Mouse (Mus musculus) adrenal gland, postnatal 10 days (tissue): Measurements from ENCODE around the gene Mnd1. TPM values are rescaled to one million over a fixed set of nuclear protein-coding genes. Genes with fewer than 3 reads are reported as not detected.
A peak's percentile ranks its signal among the peaks of the same experiment; 100 is the strongest.

Experiments
- DNase-seq: peaks from one replicate; pipeline ENCODE4 v3.0.0; 2021; ENCODE audit warnings: mixed read lengths
- long read RNA-seq, 2 experiments: library from polyadenylated mRNA; stranded (forward); transcript quantifications; one replicate each; pipeline ENCODE4 v2.0.0; 2021
- total RNA-seq, 2 experiments: library from RNA; stranded (reverse); gene quantifications; 2 replicates each; pipeline ENCODE4 v1.2.3; 2021

The Mnd1 gene
- 10 to 100 TPM; 25.2 to 26.5 TPM for total RNA-seq
- long read RNA-seq, experiment 1, transcript Mnd1-201 (8 exons, 875 nt), result major isoform, 14 of 34 reads
- long read RNA-seq, experiment 1, partial matches to known transcripts, result 4 of 34 reads
- long read RNA-seq, experiment 1, other reads (novel, unspliced or antisense), result 16 of 34 reads
- long read RNA-seq, experiment 2, transcript Mnd1-201 (8 exons, 875 nt), result major isoform, 5 of 18 reads
- long read RNA-seq, experiment 2, partial matches to known transcripts, result 4 of 18 reads
- long read RNA-seq, experiment 2, other reads (novel, unspliced or antisense), result 9 of 18 reads

DNA sequence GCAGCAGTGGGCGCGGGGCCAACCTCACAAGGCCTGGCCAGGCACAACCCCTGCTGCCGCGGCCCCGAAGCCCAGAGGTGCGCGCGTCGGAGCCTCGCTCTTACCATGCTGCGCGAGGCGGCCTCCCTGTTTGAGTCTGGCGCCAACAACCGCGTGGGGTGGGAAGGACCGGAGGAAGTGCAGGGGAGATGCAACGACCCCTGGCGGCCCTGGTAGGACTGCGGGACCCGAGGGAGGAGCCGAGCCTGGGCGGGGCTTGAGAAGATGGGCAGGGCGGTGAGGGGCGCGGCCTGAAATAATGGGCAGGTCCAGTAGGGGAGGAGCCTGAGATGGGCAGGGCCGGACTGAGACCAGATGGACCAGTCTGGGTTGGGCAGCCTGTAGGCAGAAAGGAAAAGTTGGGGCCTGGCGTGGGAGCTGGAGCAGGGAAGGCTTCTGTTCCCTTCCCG lies at the start of gene Mnd1:
Mnd1 (minus strand) TSS at position 229 of the 449 bp plus-strand sequence.
- peak; percentile 100 for DNase-seq

DNA sequence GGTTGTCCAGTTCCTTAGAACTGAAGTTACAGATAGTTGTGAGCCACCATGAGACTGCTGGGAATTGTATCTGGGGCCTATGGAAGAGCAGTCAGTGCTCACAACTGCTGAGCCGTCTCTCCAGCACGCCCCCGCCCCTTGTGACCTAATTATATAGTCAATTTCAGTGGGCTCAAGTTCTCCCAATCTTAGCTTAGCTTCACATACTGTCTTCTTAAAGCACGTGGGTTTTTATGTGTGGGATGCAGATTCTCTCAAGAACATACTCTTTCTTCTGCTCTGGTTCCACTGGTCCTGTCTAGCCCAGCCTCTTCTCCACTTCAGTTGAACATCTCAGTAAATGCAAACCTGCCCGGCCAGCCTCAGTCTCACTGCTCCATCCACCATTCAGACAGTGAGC lies 49.1 kb upstream of the Mnd1 start:
- no peak for DNase-seq

DNA sequence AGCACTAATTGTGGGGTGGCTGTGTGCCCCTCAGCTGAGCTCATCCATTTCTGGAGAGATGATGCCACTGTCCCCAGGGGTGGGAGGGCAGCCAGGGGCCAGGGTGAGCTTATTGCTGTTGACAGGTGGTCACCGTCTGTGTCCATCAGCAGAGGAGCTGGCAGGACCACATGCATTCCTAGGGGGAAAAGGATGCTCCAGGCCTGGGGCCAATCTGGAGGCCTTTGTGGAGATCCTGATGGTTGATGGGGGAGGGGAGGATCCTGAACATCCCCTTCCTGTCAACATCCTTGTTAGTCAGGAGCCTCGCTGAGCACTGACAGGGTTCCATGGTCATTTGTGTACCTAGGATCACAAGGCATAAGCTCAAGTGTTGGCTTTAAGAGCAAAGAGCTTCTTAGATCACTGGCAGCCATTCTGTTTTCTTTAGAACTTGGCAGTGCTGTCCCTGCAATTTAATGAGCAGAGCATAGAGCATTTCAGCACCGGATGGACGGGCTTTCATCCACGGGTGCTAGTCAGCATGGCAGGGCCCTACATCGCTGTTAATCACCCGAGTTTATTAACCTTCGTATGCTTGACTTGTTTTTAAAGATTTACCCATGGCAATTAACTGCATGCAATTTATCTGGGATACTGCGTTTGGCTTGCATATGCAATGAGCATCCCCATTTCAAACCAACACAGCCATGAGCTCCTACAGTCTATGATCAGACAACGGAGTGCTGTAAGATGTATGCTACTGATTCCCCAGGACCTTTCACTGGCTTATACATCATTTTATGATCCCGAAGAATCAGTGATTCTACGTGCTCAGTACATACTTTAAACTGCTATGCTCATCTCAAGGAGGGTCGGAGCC lies 45.2 kb upstream of the Mnd1 start:
- DNase-seq, result no peak

DNA sequence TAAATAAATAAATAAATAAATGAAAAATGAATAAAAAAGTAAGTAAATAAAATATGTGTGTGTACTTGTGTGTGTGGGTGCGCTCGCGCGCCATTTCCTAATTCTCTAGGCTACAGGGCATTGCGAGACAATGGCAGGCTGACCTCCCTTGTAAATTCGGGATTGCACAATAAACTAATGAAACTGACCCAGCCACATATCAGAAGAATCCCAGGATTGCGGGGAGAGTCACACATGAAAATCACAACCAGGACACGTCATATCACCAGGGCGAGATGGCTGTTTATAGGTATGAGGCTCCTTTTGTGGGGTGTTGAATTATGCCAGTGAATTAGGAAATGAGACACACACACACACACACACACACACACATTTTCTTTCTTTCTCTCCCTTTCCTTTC lies 43.9 kb upstream of the Mnd1 start:
- no peak for DNase-seq

DNA sequence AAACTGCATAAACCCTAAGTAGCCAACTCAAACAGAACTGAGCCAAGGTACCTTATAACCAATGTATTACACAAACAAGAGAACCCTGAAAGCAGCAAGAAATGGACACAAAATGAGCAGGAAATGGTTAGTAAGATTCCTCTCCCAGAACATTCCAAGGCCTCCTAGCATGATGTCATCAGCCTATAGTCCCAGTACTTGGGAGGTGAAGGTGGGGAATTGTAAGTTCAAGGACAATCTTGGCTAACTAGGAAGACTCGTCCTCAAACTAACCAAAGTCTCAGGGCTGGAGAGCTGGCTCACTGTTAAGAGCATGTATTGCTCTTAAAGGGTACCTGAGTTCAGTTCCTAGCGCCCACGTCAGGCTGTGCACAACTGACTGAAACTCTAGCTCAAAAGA lies 42.6 kb upstream of the Mnd1 start:
- no peak for DNase-seq

DNA sequence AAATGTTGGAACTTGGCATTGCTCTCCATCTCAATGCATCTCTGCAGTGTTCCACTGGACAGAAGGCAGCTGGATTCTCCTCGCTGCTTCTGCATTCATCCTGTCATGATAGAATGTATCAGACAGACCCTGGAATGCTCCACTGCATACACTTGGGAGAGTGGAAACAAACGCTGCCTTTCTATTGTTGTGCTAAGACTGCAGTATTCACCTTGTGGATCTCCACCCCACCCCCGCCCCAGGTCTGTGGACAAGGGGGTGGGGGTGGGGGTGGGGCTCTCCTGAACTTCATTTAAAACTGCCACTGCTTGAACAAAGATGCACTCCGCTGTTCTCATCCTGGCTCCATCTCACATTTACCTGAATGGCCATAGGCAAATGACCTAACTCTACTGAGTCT lies 38.3 kb upstream of the Mnd1 start:
- DNase-seq, result no peak

DNA sequence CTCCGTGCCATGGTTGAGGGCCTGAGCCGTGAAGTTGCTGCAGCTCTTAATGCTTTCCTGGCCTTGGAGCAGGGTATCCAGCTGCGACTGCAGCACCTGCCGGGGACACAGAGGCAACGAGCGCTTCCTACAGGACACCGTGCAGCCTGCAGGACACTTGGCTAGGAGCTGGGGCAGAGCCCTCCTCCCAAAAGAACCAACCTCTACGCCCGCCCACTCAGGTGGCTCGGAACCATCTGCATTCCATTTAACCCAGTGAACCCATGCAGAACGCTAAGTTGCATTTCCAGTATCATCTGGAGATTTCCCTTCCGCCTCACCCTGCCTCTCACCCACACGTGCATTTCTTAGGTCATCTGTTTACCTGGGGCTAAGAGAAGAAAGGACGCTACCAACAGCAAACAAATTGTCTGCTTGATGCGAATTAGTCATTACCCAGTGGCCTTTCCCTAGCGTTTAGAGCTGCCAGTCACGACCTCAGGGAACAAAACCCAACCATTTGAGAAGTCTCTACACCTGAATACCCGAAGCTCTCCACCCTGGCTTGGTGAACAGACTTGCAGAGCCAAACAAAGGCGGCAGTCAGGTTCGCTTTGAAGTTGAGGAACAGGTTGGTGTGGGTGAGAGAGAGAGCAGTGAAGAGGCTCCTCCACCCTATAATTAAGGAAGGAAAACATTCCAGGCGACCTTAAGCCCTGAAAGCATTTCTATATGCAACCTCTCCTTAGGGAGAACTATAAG lies 35.7 kb upstream of the Mnd1 start:
- DNase-seq, result no peak

DNA sequence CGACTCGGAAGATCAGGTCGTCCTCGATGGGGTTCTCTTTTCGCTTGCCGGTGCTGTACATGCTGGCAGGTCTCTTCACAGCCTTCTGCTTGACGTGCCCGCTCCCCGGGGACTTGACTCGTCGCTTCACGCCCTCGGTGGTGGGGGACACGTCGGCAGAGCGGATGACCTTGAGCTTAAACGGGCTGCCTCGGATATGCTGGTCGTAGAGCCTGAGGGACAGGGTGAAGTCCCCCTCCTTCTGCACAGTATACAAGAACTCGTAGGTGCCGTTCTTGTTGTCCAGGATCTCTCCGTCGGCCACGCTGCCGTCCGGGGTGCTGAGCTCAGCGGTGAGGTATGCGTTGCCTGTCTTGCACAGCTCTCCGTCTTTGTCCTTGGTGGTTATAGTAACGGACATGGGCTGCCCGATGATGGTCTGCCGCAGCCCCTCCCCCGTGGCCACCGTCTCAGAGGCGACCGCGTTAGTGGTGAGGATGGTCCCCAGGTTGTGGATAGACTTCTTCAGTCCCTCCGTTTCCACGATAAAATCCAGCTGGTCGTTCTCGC lies 35.0 kb upstream of the Mnd1 start:
- peak; percentile 60 for DNase-seq

DNA sequence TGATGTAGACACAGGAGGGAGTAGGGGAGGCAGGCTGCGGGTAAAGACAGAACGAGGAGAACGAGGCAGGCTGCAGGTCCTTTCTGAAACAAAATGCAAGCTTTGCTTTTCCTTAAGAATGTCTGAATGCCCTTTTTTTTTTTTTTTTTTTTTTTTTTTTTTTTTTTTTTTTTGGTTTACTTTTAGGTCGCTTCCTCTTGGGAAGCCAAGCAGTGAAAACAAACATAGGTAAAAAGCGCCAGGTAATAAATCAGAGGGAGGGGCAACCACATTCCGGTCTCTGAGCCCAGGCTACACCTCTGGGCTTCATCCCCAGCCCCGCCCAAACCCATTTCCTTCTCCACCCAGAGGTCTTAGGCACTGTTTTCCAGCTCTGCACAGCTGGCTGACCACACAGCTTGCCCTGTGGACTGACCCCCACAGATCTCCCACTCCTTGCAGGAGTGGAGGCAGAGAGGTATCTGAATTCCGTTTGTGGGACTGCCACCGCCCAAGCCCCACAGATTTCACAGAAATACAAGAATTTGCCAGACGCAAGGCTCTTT lies 34.1 kb upstream of the Mnd1 start:
- no peak for DNase-seq

DNA sequence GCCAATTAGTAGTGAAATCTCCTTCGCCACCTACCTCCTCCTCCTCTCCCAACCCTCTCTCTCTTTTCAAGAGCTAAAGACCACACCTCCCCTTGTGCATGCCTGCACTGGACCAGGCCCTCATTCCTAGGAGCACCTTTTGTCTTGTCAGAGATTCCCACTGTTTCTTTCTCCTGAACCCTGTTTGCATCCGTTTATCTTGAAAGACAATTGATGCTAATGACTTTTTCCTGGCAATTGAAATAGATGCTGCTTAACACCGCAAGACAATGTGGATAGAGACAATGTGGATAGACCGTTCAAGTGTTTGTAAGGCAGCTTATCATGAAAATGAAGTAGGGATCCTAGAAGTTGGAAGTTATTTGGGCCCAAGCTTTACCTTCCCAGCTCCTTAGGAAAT lies 26.1 kb upstream of the Mnd1 start:
- DNase-seq, result no peak

DNA sequence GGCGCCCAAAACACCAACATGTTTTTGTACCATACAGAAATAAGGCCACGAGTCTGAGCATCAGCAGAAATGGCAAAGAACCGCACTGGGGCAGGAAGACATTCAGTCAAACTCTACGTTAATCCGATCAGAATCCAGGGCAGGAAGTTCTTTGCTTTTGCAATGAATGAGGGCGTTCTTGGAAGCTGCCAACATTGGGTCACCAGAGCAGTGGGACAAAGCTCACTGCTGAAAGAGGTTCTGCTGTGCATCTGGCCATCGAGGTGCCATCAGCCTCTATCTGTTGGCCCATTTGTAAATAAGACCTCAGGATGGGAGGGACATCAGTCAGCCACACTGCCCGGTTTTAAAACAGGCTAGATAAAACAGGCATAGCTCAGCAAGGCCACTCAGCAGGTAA lies 25.5 kb upstream of the Mnd1 start:
- DNase-seq, result peak; percentile 44

DNA sequence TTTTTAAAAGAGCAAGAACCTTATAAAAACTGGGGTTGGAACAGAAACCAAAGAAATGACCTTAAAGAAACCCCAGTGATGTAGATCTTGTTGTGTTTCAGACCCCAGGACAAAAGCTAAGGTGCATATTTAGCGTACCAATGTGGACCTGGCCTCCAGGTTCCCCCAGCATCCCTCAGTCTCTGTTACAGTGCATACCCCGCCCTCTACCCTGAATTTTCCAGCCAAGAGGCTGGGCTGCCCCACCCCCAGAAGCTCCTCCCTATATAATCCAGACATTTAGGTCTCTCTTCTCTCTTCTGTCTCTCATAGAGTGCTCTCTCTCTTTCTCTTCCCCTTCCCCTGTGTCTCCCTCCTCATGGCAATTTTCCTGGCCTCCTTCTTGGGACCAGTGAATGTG lies 24.7 kb upstream of the Mnd1 start:
- DNase-seq, result no peak

DNA sequence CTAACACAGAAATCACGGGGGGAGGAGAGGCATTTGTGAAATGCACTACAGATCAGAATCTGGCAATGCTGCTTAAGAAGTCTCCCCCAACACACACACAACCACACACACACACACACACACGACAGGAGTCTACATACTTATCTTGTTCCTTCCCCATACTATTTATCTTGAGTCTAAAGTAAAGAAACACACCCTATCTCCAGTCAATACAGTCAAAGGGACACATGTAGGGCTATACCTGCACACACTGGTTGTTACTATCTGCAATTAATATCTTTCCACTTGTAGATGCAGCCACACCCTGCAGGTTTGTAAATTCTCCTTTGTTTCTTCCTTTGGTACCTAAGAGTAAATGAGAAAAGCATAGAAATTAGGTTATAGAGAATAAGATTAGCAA lies 22.2 kb upstream of the Mnd1 start:
- DNase-seq, result no peak

DNA sequence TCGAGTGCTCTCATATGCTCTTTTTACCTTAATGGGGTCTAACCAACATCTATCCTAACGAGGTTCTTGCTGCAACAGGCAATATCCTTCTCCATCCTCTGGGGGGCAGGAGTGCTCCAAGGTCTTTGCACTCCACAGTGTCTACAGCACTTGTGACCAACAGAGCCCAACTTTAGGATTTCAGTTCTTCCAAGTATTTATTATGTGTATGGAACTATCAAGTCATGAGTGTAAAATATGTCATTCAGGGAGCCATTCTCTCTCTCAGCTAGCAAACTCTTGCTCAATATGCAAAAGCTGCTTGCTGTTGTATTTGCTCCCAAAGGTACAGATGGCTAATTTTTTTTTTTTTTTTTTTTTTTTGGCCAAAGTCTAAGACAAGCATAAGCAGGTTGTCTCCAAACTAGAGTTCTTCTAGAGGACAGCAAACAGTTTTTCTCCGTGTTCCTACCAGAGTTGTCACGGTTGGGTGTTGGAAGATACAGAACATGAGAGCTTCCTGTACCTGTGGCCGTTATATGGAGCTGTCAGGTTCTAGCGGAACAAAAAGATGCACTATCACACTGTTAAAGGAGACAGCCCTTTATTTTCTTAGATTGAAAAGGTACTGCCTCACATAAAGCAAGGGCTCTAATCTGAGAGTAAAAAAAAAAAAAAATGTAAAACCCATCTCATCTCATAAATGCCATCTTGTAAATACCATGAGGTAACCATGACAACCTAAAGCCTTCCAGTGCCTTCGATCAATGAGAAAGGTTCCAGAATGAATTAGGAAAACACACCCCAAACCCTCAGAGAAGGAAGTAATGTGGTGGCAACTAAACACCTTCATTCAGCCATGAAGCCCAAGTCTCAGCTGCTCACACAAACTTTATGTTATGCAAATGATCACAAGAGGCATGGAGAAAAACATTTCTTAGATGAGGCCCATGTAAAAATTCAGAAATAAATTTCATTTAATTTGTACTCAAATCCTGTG lies 20.0 kb upstream of the Mnd1 start:
- DNase-seq, result peak; percentile 86

DNA sequence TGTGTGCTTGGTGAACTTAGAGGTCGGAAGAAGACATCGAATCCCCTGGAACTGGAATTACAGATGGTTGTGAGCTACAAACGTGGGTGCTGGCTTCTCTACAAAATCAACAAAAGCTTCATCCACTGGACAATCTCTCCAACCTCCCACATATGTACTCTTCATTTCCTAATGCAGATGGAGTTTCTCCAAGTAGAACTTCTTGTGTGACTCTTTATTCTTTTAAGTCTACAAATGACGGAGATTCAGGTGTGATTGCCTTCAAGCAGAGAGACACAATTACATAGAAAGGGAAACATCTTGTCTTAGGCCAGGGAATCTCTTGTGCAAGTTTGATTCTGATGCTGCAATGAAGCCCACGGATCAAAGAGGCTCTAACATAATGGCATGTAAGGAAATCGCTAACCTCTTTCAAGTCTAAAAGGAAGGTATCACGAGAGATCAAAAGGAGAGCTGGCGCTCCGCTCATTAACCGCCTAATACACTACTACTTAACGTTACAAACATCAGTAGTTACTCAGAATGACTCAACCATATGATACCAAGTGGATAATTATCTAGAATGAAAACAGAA lies 18.1 kb upstream of the Mnd1 start, which contains the start of gene Gm6525:
Gm6525 (plus strand) TSS at position 524 of the 574 bp plus-strand sequence.
- no peak for DNase-seq

DNA sequence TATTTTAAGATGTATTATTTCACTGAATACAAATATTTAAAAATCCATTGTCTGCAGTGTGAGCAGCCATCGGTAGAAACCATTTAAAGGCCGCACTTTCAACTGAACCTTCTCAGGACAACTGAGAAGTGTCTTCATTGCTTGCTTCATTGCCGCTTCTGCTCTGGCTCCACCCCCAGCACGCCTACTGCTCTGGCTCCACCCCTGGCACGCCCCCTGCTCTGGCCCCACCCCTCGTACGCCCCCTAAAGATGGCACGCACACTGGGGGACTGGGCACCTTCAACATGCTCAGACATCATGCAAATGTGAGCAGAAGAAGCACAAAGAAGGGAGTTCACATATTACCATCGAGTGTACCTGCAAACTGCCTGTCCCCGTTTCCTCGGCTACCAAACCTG lies 16.8 kb upstream of the Mnd1 start:
- DNase-seq, result no peak

DNA sequence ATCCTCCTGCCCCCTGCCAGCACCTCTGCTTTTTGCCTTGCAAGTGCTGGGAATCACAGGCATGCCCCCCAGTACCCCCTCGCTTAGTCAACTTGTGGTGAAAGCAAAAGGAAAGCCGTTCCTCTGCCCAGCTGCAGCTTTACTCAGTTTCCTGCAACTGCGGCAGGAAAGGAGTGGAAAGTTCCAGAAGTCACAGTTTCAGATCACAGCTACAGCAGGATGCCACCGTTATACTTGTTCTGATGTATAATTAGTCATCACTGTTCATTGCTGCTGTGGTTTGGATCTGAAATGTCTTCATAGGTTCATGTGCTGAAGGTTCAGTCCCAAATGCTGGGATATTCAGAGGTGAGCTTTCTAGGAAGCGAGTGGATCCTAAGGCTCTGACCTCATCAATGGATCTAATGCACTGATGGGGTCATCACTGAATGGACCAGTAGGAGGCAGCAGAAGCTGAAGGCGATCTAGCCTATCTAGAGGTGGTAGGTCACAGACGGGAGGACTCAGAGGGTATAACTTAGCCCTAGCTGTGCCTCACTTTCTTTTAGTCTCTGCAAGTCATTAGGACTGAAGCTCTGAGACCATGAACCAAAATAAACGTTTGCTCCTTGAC lies 13.9 kb upstream of the Mnd1 start:
- no peak for DNase-seq

DNA sequence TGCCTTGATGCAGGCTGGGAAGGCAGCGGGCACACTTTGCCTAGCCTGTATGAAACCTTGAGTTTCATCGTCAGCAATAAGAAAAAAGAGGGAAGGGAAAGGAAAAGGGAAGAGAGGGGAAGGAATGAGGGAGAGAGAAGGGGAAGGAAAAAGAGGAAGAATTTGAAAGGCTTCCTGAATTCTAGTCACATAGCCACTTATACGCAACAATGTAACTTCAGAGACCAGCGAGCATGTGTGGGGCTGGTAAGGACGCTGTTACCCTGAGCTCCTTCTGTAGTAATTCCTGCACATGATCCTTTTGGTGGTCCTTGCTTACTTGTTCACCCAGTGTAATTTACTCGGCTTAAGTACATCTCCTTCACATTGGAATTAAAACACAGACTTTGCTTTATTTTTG lies 13.4 kb upstream of the Mnd1 start:
- no peak for DNase-seq

DNA sequence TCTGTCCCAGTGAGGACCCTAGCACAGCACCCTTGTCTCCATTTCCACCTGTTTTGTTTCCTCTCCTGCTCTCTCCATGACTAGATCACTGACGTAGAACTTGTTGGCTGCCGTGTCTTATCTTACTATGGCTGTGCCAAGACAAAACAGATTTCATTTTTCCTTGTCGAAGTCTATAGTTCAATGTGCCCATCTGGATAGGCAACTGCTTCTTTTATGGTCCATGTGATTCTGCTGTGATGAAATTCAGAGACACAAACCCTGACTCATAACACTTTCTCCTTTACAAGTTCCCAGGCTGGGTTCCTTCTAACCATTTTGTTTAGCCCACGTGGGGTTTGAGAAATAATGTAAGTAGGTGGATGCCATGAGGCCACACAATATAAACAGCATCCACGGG lies 10.5 kb upstream of the Mnd1 start:
- no peak for DNase-seq

DNA sequence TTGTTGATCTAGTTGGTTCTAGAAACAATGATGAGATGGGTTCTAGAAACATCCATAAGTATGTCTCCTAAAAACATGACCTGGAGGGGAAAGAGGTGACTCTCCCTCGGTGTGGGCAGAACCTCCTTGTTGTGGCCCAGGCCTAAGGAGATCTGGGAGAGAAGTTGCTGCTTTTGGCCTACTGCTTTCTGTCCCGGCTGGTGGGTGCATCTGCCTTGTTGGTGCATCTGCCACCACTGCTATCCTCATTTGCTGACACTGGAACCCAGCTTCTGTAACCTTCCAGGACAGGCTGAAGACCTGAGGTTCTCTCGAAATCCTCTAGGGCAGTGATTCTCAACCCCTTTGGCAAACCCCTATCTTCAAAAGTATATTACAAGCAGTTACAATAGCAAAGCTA lies 9.8 kb upstream of the Mnd1 start:
- DNase-seq, result no peak
